Mouse (Mus musculus): ENCODE data around the gene Slc35f1. TPM values are rescaled to one million over a fixed set of nuclear protein-coding genes. Genes with fewer than 3 reads are reported as not detected.

Gene Slc35f1
- polyA plus RNA-seq, 1 experiment from 2014 or later: 2.3 TPM

DNA sequence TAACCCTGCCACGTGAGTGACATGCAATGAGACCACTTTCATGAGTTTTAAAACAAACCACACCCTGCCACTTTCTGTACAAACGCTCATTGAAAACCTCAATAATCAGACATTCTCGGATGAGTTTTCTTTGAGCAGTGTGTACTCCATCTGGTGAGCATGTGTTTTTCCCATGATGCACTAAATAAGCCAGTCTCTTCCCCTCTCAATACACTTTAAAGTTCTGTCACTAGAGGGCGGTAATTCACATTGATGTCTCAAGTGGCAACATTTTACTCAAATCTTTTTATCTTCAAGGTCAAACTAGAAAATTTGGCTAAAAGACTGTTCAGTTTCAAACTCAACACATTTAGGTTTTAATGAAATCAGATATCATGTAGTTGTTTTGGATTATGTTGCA lies 68.3 kb downstream of the Slc35f1 start:
- DNase-seq (ENCODE audit: low spot score): no peak
- WGBS: 30% methylated on average over 4 of the region's 4 CpGs
- no peak overlapping the region for H3K4me2 ChIP-seq (ENCODE audit: low read length)

DNA sequence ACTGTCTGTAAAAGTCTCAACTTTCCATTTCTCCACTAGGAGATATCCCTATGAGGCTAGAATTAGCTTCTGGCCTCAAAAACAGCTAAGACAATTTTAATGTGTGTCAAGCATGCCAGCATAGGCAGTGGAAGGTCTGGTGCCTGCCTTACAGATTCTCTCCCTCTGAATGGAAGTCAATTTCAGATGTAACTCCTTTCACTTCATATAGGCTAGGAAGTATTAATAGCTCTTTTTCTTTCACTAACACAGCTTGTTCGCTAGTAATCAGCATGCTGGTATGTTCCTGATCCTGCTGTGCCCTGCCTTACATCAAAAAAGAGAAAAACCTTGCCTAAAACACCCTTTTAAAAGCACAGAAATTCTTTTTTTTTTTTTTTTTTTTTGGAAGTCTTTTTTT lies 70.2 kb downstream of the Slc35f1 start:
- DNase-seq (ENCODE audit: low spot score) (no peak), ATAC-seq (replicated peaks; ENCODE audit: low FRiP score, low TSS enrichment, low read depth) (no peak)
- WGBS: 91% methylated on average over 1 of the region's 1 CpGs
- no peaks in the 10 kb centered on the region for H3K9me3 ChIP-seq (ENCODE audit: control insufficient read depth, low read length)
- no peak overlapping the region for H3K9ac ChIP-seq (ENCODE audit: low read length)
- H3K27ac ChIP-seq (ENCODE audit: low read depth): no peak overlapping the region
- no peak overlapping the region for H3K4me2 ChIP-seq (ENCODE audit: low read length)
- H3K4me1 ChIP-seq (replicated peaks; ENCODE audit: control insufficient read depth, insufficient read depth, low read length): no peaks in the 10 kb centered on the region
- no peaks in the 10 kb centered on the region for H3K27me3 ChIP-seq (replicated peaks; ENCODE audit: control insufficient read depth, insufficient read depth, low read length)
- no peaks in the 10 kb centered on the region for H3K36me3 ChIP-seq (ENCODE audit: control insufficient read depth, insufficient read depth, low read length)
- H3K4me3 ChIP-seq (ENCODE audit: low read depth, low read length): no peak overlapping the region

More for the DNA sequence above, 68.3 kb downstream of the Slc35f1 start:
- Histone ChIP-seq H3K27ac (ENCODE audit: low read depth) (no peak overlapping the region), H3K4me3 (ENCODE audit: low read depth, low read length) (no peak overlapping the region), H3K9me3 (ENCODE audit: control insufficient read depth, low read length) (no peaks in the 10 kb centered on the region), H3K27me3 (replicated peaks; ENCODE audit: control insufficient read depth, insufficient read depth, low read length) (no peaks in the 10 kb centered on the region), H3K9ac (ENCODE audit: low read length) (no peak overlapping the region), H3K36me3 (ENCODE audit: control insufficient read depth, insufficient read depth, low read length) (no peaks in the 10 kb centered on the region), H3K4me1 (replicated peaks; ENCODE audit: control insufficient read depth, insufficient read depth, low read length) (no peaks in the 10 kb centered on the region)
- ATAC-seq (replicated peaks; ENCODE audit: low FRiP score, low TSS enrichment, low read depth): 0 out of 2 replicates have a peak, but pooled peaks have one; percentile 43

DNA sequence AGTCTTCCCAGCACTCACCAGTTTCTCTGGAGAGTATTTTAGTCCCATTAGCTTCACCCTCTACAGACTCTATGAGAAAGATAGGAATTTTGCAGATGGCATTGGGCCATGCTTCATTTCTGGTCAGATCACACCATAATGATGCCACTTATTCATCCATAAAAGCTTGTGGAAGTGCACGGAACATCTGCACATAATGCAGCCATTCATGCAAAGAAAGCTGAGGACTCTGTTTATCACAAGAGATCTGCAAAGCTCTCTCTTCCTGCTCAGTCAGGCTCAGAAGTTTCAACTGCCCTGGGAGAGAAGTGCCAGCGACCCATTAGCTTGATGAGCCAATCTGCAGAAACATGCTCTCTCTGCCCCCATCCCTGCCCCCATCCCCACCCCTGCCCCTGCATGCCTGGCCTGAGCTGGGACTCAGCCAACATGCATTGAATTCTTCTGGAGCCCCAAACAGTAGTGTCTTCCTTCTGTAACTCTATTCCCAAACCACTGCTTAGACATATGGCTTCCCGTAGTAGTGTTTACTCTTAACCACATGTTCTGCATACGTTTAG lies 89.7 kb downstream of the Slc35f1 start:
- H3K9me3 ChIP-seq (ENCODE audit: control insufficient read depth, low read length): no peaks in the 10 kb centered on the region
- DNase-seq (ENCODE audit: low spot score) (no peak), ATAC-seq (replicated peaks; ENCODE audit: low FRiP score, low TSS enrichment, low read depth) (peak; percentile 58; the same call in 1 of the 2 replicates)
- H3K4me3 ChIP-seq (ENCODE audit: low read depth, low read length): no peak overlapping the region
- H3K4me2 ChIP-seq (ENCODE audit: low read length): no peak overlapping the region
- no peaks in the 10 kb centered on the region for H3K36me3 ChIP-seq (ENCODE audit: control insufficient read depth, insufficient read depth, low read length)
- H3K27ac ChIP-seq (ENCODE audit: low read depth): 0 out of 2 replicates have a peak overlapping the region, but pooled peaks have one; percentile 7
- no peaks in the 10 kb centered on the region for H3K27me3 ChIP-seq (replicated peaks; ENCODE audit: control insufficient read depth, insufficient read depth, low read length)
- WGBS: 36% methylated on average over 4 of the region's 4 CpGs
- H3K9ac ChIP-seq (ENCODE audit: low read length): no peak overlapping the region
- H3K4me1 ChIP-seq (replicated peaks; ENCODE audit: control insufficient read depth, insufficient read depth, low read length): no peaks in the 10 kb centered on the region

DNA sequence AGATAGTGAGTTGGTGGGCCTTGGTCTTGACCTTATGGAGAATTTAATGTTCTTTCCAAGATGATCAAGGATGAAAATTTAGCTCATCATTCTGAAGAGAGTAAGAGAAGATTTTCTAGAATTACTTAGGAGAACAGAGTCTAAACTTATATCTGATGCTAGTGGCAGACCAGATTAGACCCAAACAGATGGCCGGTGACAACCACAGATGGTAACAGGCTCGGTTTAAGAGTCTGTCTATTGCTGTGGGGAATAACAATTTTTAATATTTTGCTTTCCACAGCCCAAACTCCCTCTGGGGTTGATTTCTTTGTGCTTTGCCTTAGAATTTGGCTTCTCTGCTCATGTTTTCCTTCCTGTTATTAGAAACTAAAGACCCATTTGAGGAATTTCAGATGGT lies 96.7 kb downstream of the Slc35f1 start:
- H3K4me3 ChIP-seq (ENCODE audit: low read depth, low read length): no peak overlapping the region
- DNase-seq (ENCODE audit: low spot score) (no peak), ATAC-seq (replicated peaks; ENCODE audit: low FRiP score, low TSS enrichment, low read depth) (no peak)
- WGBS: 78% methylated on average over 2 of the region's 2 CpGs
- H3K9me3 ChIP-seq (ENCODE audit: control insufficient read depth, low read length): no peaks in the 10 kb centered on the region
- H3K27me3 ChIP-seq (replicated peaks; ENCODE audit: control insufficient read depth, insufficient read depth, low read length): no peaks in the 10 kb centered on the region
- no peak overlapping the region for H3K27ac ChIP-seq (ENCODE audit: low read depth)
- no peaks in the 10 kb centered on the region for H3K36me3 ChIP-seq (ENCODE audit: control insufficient read depth, insufficient read depth, low read length)
- no peak overlapping the region for H3K4me2 ChIP-seq (ENCODE audit: low read length)
- no peak overlapping the region for H3K9ac ChIP-seq (ENCODE audit: low read length)
- no peaks in the 10 kb centered on the region for H3K4me1 ChIP-seq (replicated peaks; ENCODE audit: control insufficient read depth, insufficient read depth, low read length)

DNA sequence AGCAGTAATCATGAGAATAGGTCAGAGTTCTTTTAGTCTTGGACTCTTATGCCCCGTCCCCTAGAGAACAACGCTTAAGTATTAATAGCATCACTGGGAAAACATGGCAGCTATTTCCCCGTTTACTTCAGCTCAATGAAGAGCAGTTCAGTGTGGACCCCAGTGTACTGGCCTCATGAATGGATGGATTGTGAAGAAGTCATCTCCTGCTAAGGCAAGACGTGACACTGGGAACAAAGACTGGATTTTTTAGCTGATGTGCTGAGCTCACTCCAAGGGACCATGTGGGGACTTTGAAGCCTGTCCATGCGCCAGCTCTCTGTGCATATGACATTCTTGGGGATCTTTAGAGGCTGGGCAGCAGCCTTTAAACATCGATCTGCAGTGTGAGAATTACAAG lies 101.2 kb downstream of the Slc35f1 start:
- Histone ChIP-seq H3K9me3 (ENCODE audit: control insufficient read depth, low read length) (no peaks in the 10 kb centered on the region), H3K36me3 (ENCODE audit: control insufficient read depth, insufficient read depth, low read length) (no peaks in the 10 kb centered on the region), H3K4me1 (replicated peaks; ENCODE audit: control insufficient read depth, insufficient read depth, low read length) (no peaks in the 10 kb centered on the region), H3K27me3 (replicated peaks; ENCODE audit: control insufficient read depth, insufficient read depth, low read length) (no peaks in the 10 kb centered on the region), H3K4me3 (ENCODE audit: low read depth, low read length) (no peak overlapping the region), H3K4me2 (ENCODE audit: low read length) (no peak overlapping the region), H3K27ac (ENCODE audit: low read depth) (no peak overlapping the region), H3K9ac (ENCODE audit: low read length) (no peak overlapping the region)
- 78% methylated on average over 6 of the region's 6 CpGs for WGBS
- DNase-seq (ENCODE audit: low spot score) (no peak), ATAC-seq (replicated peaks; ENCODE audit: low FRiP score, low TSS enrichment, low read depth) (no peak)

DNA sequence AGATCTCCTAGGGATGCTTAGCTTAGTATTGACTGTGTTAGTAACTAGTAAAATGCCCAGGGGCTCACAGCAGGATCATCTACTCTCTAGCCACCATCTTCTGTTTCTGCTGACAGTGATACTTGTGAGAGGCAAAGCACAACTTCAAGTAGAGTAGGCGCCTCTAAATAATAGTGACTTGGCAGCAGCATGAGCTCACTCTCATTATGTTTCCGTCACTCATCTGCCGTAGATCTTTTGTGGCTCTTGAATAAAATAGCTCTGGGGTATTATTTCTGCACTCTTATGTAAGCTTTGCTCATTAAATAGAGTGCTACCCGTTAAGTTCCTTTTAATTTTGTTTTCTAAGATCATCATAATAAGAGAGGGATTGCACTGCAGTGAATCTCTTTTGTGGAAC lies 107.1 kb downstream of the Slc35f1 start:
- 84% methylated on average over 4 of the region's 4 CpGs for WGBS

DNA sequence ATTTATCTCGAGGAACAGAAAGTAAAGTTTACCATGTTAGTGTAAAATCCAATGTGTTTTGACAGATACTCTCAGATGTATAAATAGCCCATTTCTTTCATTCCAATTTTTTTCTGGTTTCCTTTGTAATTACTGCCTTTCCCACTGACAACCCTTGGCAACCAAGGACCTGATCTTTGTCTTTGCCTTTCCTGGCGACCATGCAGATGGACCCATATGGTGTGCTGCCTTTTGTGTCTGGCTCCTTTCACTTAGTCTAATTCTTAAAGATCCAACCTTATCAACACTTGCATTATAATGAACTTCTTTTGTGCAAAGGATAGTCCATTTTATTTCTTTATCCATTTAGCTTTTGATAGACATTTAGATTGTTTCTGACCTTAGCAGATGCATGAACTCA lies 117.5 kb downstream of the Slc35f1 start:
- no peaks in the 10 kb centered on the region for H3K4me1 ChIP-seq (replicated peaks; ENCODE audit: control insufficient read depth, insufficient read depth, low read length)
- H3K27me3 ChIP-seq (replicated peaks; ENCODE audit: control insufficient read depth, insufficient read depth, low read length): no peaks in the 10 kb centered on the region
- H3K9ac ChIP-seq (ENCODE audit: low read length): no peak overlapping the region
- no peak overlapping the region for H3K4me2 ChIP-seq (ENCODE audit: low read length)
- no peak overlapping the region for H3K4me3 ChIP-seq (ENCODE audit: low read depth, low read length)
- no peak for DNase-seq (ENCODE audit: low spot score)
- no peak overlapping the region for H3K27ac ChIP-seq (ENCODE audit: low read depth)
- 48% methylated on average over 2 of the region's 2 CpGs for WGBS
- no peaks in the 10 kb centered on the region for H3K9me3 ChIP-seq (ENCODE audit: control insufficient read depth, low read length)
- no peak for ATAC-seq (replicated peaks; ENCODE audit: low FRiP score, low TSS enrichment, low read depth)
- H3K36me3 ChIP-seq (ENCODE audit: control insufficient read depth, insufficient read depth, low read length): no peaks in the 10 kb centered on the region

More for the DNA sequence above, 107.1 kb downstream of the Slc35f1 start:
- Histone ChIP-seq H3K36me3 (ENCODE audit: control insufficient read depth, insufficient read depth, low read length) (no peaks in the 10 kb centered on the region), H3K27ac (ENCODE audit: low read depth) (no peak overlapping the region), H3K4me1 (replicated peaks; ENCODE audit: control insufficient read depth, insufficient read depth, low read length) (no peaks in the 10 kb centered on the region), H3K9me3 (ENCODE audit: control insufficient read depth, low read length) (no peaks in the 10 kb centered on the region), H3K9ac (ENCODE audit: low read length) (no peak overlapping the region), H3K4me3 (ENCODE audit: low read depth, low read length) (no peak overlapping the region), H3K4me2 (ENCODE audit: low read length) (no peak overlapping the region), H3K27me3 (replicated peaks; ENCODE audit: control insufficient read depth, insufficient read depth, low read length) (no peaks in the 10 kb centered on the region)
- ATAC-seq (replicated peaks; ENCODE audit: low FRiP score, low TSS enrichment, low read depth) (no peak), DNase-seq (ENCODE audit: low spot score) (no peak)

DNA sequence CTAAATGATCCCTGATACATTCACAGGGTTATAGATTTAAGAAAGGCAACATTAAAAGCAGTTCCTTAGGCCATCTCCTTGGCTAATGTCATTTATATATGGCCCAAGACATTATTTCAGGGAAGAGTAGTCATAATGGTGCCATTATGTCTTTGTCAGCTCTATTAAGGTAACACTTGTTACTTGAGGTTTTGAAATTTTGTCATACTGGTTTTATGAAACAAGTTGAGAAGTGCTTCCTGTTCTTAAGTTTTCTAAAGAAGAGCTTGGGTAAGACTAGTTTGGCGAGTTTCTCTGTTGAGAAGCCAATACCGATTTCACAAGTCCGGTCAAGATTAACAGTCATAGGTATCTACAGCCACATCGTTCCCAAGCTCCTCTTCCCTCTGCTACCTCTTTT lies 122.5 kb downstream of the Slc35f1 start:
- H3K4me3 ChIP-seq (ENCODE audit: low read depth, low read length): no peak overlapping the region
- H3K4me1 ChIP-seq (replicated peaks; ENCODE audit: control insufficient read depth, insufficient read depth, low read length): no peaks in the 10 kb centered on the region
- DNase-seq (ENCODE audit: low spot score): no peak
- 87% methylated on average over 4 of the region's 4 CpGs for WGBS
- H3K9me3 ChIP-seq (ENCODE audit: control insufficient read depth, low read length): no peaks in the 10 kb centered on the region
- no peak overlapping the region for H3K9ac ChIP-seq (ENCODE audit: low read length)
- ATAC-seq (replicated peaks; ENCODE audit: low FRiP score, low TSS enrichment, low read depth): no peak
- no peaks in the 10 kb centered on the region for H3K27me3 ChIP-seq (replicated peaks; ENCODE audit: control insufficient read depth, insufficient read depth, low read length)
- no peak overlapping the region for H3K27ac ChIP-seq (ENCODE audit: low read depth)
- no peaks in the 10 kb centered on the region for H3K36me3 ChIP-seq (ENCODE audit: control insufficient read depth, insufficient read depth, low read length)
- H3K4me2 ChIP-seq (ENCODE audit: low read length): no peak overlapping the region

DNA sequence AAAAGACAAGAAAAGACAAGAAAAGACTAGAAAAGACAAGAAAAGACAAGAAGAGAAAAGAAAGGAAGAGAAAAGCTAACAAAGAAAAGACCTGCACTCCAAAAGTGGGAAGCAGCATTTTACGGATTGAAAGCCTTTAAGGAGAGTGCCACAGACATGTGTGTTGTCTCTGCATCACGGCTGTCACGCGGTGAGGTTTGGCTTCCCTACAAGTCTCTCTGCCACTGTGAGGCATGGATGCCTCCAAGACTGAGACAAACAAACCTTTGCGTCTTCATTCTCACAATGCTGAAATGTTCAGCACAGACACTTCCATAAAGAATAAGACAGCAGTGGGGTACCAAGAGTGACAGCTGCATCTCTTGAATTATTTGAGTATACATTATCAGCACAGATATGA lies 124.0 kb downstream of the Slc35f1 start:
- DNase-seq (ENCODE audit: low spot score): no peak
- no peaks in the 10 kb centered on the region for H3K36me3 ChIP-seq (ENCODE audit: control insufficient read depth, insufficient read depth, low read length)
- H3K27me3 ChIP-seq (replicated peaks; ENCODE audit: control insufficient read depth, insufficient read depth, low read length): no peaks in the 10 kb centered on the region
- H3K9ac ChIP-seq (ENCODE audit: low read length): no peak overlapping the region
- no peak overlapping the region for H3K4me2 ChIP-seq (ENCODE audit: low read length)
- WGBS: 90% methylated on average over 5 of the region's 5 CpGs
- H3K27ac ChIP-seq (ENCODE audit: low read depth): no peak overlapping the region
- H3K4me1 ChIP-seq (replicated peaks; ENCODE audit: control insufficient read depth, insufficient read depth, low read length): no peaks in the 10 kb centered on the region
- H3K4me3 ChIP-seq (ENCODE audit: low read depth, low read length): no peak overlapping the region
- ATAC-seq (replicated peaks; ENCODE audit: low FRiP score, low TSS enrichment, low read depth): no peak
- no peaks in the 10 kb centered on the region for H3K9me3 ChIP-seq (ENCODE audit: control insufficient read depth, low read length)
